Mouse (Mus musculus) megakaryocyte, embryonic 14.5 days (primary cell): ENCODE measurements around the gene Zkscan1.

Experiments used
- FLI1 ChIP-seq: IDR thresholded peaks from 2 replicates; pipeline ENCODE4 v1.6.1; 2012; ENCODE audit warnings: low read length, inconsistent platforms, mixed read lengths
- GATA1 ChIP-seq: IDR thresholded peaks from 3 replicates; pipeline ENCODE4 v1.6.1; 2012; ENCODE audit warnings: mixed read lengths, low read length, inconsistent platforms, borderline replicate concordance

GRCm38 (mm10) chr5:138075684-138076083 lies 9.2 kb upstream of the Zkscan1 start:
- TF ChIP-seq FLI1, result no peak
- no peak for TF ChIP-seq GATA1
